Mouse (Mus musculus): ENCODE measurements at regions not wholly inside any gene's neighbourhood (a gene's known extent, or its start where the extent isn't known, plus 50 kb on each side); places are given as distances from the start of the nearest gene placed in this dataset.

DNA sequence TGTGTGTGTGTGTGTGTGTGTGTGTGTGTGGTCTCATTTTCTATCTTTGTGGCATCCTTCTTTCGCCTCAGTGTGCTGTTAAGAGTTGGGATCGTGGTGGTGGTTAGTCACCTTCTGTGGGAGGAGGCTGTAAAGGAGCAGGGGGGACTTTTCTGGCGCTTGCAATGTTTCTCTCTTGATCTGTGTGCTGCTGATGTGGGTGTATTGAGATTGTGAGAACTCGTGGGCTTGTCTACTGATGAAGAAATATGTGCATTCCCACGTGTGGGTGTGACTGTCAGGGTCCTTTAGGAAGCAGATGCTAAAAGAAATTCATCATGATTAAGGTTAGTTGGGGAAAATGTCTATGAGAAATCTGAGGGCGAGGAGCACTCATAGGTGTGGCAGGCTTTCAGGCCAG is 1422.4 kb upstream of the Gm6569 start:
- DNase-seq (ENCODE audit: low spot score in 2 of 2) = no peak

Data from adrenal gland, postnatal 4 days (tissue).